Mouse (Mus musculus) stomach, embryonic 16.5 days (tissue): ENCODE data around the gene Dnajc17. TPM values are rescaled to one million over a fixed set of nuclear protein-coding genes. Genes with fewer than 3 reads are reported as not detected.

Experiments used
- ATAC-seq: fragments of 200-750 bp; cut with Nextera tagmentation; 2 replicates; pipeline ENCODE4 v1.8.0; 2017; ENCODE audit warnings: moderate number of reproducible peaks, moderate TSS enrichment; ENCODE audit not compliant: insufficient read depth, low FRiP score
- H3K27ac ChIP-seq: fragments of 300-500 bp; sonication (generic); 2 replicates; pipeline ENCODE4 v1.5.1; 2014; ENCODE audit warnings: low read length
- H3K27me3 ChIP-seq: fragments of 300-500 bp; sonication (generic); 2 replicates; pipeline ENCODE4 v1.6.1; 2014; ENCODE audit warnings: low read length, control low read depth, mixed read lengths; ENCODE audit not compliant: control insufficient read depth, insufficient read depth
- H3K36me3 ChIP-seq: fragments of 300-500 bp; sonication (generic); 2 replicates; pipeline ENCODE4 v1.6.1; 2014; ENCODE audit warnings: low read length; ENCODE audit not compliant: control insufficient read depth, insufficient read depth
- H3K4me1 ChIP-seq: fragments of 300-500 bp; sonication (generic); 2 replicates; pipeline ENCODE4 v1.6.1; 2014; ENCODE audit warnings: low read length, control low read depth, mixed read lengths; ENCODE audit not compliant: control insufficient read depth, insufficient read depth
- H3K4me2 ChIP-seq: fragments of 300-500 bp; sonication (generic); 2 replicates; pipeline ENCODE4 v1.6.1; 2014; ENCODE audit warnings: low read depth, low read length, mixed read lengths
- H3K4me3 ChIP-seq: fragments of 300-500 bp; sonication (generic); replicated peaks from 2 replicates; pipeline ENCODE4 v1.5.1; 2014; ENCODE audit warnings: mild to moderate bottlenecking, low read length
- H3K9ac ChIP-seq: fragments of 300-500 bp; sonication (generic); 2 replicates; pipeline ENCODE4 v1.6.1; 2014; ENCODE audit warnings: low read length
- H3K9me3 ChIP-seq: fragments of 300-500 bp; sonication (generic); replicated peaks from 2 replicates; pipeline ENCODE4 v1.6.1; 2016; ENCODE audit warnings: low read length, control low read depth; ENCODE audit not compliant: control insufficient read depth
- WGBS: fragments of 180-500 bp; shearing (Covaris S2); extraction: QIAGEN DNeasy Blood & Tissue Kit; methylation state at CpG from one replicate; pipeline ENCODE4 v1.1.7; 2014; 5-methylcytosine and 5-hydroxymethylcytosine counted together
- polyA plus RNA-seq: library from polyadenylated mRNA; unstranded; fragments of >200 nt; fragmentation: Nextera tagmentation; extraction: Ambion mirVana; gene quantifications from 2 replicates; pipeline ENCODE4 v1.2.1, GENCODE M21; 2015

Gene Dnajc17
- polyA plus RNA-seq, 1 experiment from 2014 or later = 16.7 TPM

GRCm38 (mm10) chr2:119203871-119204460 lies 4.6 kb downstream of the Dnajc17 start:
- no peaks in the 10 kb centered on the region for H3K36me3 ChIP-seq
- H3K9ac ChIP-seq = no peak overlapping the region
- H3K27ac ChIP-seq = peak overlapping the region; percentile 40; the same call in 1 of the 2 replicates
- no peak overlapping the region for H3K4me2 ChIP-seq
- no peak for ATAC-seq
- H3K4me1 ChIP-seq = peaks cover 12% of the 10 kb centered on the region
- H3K9me3 ChIP-seq = no peaks in the 10 kb centered on the region
- 68% methylated on average over 4 of the region's 4 CpGs for WGBS
- H3K4me3 ChIP-seq = no peak overlapping the region
- no peaks in the 10 kb centered on the region for H3K27me3 ChIP-seq

- no peak overlapping the region for H3K27ac ChIP-seq
- H3K4me2 ChIP-seq = no peak overlapping the region
- 39% methylated on average over 5 of the region's 5 CpGs for WGBS
- no peak overlapping the region for H3K9ac ChIP-seq
- no peaks in the 10 kb centered on the region for H3K27me3 ChIP-seq
- no peak overlapping the region for H3K4me3 ChIP-seq
- H3K9me3 ChIP-seq = no peaks in the 10 kb centered on the region
- no peaks in the 10 kb centered on the region for H3K36me3 ChIP-seq
- ATAC-seq = no peak
- H3K4me1 ChIP-seq = peaks cover 11% of the 10 kb centered on the region
These were observed 5.6 kb downstream of the Dnajc17 start for GRCm38 (mm10) chr2:119202914-119203453.

- Histone ChIP-seq H3K36me3 (no peaks in the 10 kb centered on the region), H3K4me1 (peaks cover 8% of the 10 kb centered on the region), H3K4me2 (no peak overlapping the region), H3K27ac (no peak overlapping the region), H3K4me3 (no peak overlapping the region), H3K9me3 (no peaks in the 10 kb centered on the region), H3K27me3 (no peaks in the 10 kb centered on the region), H3K9ac (no peak overlapping the region)
- ATAC-seq = no peak
- WGBS = 62% methylated on average over 3 of the region's 3 CpGs
These were observed 9.7 kb downstream of the Dnajc17 start for GRCm38 (mm10) chr2:119198934-119199333.

- H3K27ac ChIP-seq = no peak overlapping the region
- H3K4me3 ChIP-seq = no peak overlapping the region
- H3K36me3 ChIP-seq = no peaks in the 10 kb centered on the region
- WGBS = 31% methylated on average over 1 of the region's 1 CpGs
- H3K27me3 ChIP-seq = no peaks in the 10 kb centered on the region
- H3K4me1 ChIP-seq = peaks cover 6% of the 10 kb centered on the region
- no peak for ATAC-seq
- no peaks in the 10 kb centered on the region for H3K9me3 ChIP-seq
- H3K4me2 ChIP-seq = no peak overlapping the region
- H3K9ac ChIP-seq = no peak overlapping the region; the same call in 1 of the 2 replicates
These were observed 10.5 kb downstream of the Dnajc17 start for GRCm38 (mm10) chr2:119198049-119198448.

GRCm38 (mm10) chr2:119197493-119197892 lies 11.1 kb downstream of the Dnajc17 start:
- no peak overlapping the region for H3K9ac ChIP-seq
- H3K36me3 ChIP-seq = no peaks in the 10 kb centered on the region
- WGBS = 61% methylated on average over 1 of the region's 1 CpGs

GRCm38 (mm10) chr2:119196316-119197108 lies 12.1 kb downstream of the Dnajc17 start:
- H3K9me3 ChIP-seq = no peaks in the 10 kb centered on the region
- H3K9ac ChIP-seq = no peak overlapping the region
- no peak overlapping the region for H3K4me2 ChIP-seq
- no peaks in the 10 kb centered on the region for H3K27me3 ChIP-seq
- H3K36me3 ChIP-seq = no peaks in the 10 kb centered on the region
- H3K27ac ChIP-seq = no peak overlapping the region
- WGBS = 46% methylated on average over 4 of the region's 4 CpGs
- no peak overlapping the region for H3K4me3 ChIP-seq
- ATAC-seq = no peak
- no peaks in the 10 kb centered on the region for H3K4me1 ChIP-seq

More at GRCm38 (mm10) chr2:119197493-119197892, 11.1 kb downstream of the Dnajc17 start:
- Histone ChIP-seq H3K27ac (no peak overlapping the region), H3K27me3 (no peaks in the 10 kb centered on the region), H3K4me3 (no peak overlapping the region), H3K4me2 (no peak overlapping the region), H3K4me1 (peaks cover under 1% of the 10 kb centered on the region; the same call in 1 of the 2 replicates), H3K9me3 (no peaks in the 10 kb centered on the region)
- ATAC-seq = no peak

GRCm38 (mm10) chr2:119194140-119194539 lies 14.5 kb downstream of the Dnajc17 start:
- H3K9me3 ChIP-seq = no peaks in the 10 kb centered on the region
- no peak for ATAC-seq
- H3K4me2 ChIP-seq = no peak overlapping the region
- peak overlapping the region; percentile 38 for H3K27ac ChIP-seq
- H3K36me3 ChIP-seq = no peaks in the 10 kb centered on the region
- no peaks in the 10 kb centered on the region for H3K27me3 ChIP-seq
- H3K4me1 ChIP-seq = 0 out of 2 replicates have a peak, but pooled peaks cover 2% of the 10 kb centered on the region
- H3K9ac ChIP-seq = no peak overlapping the region
- H3K4me3 ChIP-seq = no peak overlapping the region
- WGBS = 85% methylated on average over 5 of the region's 5 CpGs

- no peaks in the 10 kb centered on the region for H3K9me3 ChIP-seq
- H3K36me3 ChIP-seq = no peaks in the 10 kb centered on the region
- ATAC-seq = no peak
- no peaks in the 10 kb centered on the region for H3K27me3 ChIP-seq
- 75% methylated on average over 5 of the region's 5 CpGs for WGBS
- H3K27ac ChIP-seq = no peak overlapping the region
- H3K4me1 ChIP-seq = 0 out of 2 replicates have a peak, but pooled peaks cover 3% of the 10 kb centered on the region
- H3K4me3 ChIP-seq = no peak overlapping the region
- no peak overlapping the region for H3K4me2 ChIP-seq
- H3K9ac ChIP-seq = no peak overlapping the region
These were observed 17.6 kb downstream of the Dnajc17 start for GRCm38 (mm10) chr2:119190969-119191368.
